Mouse (Mus musculus): Measurements from ENCODE around the gene Gm10322.

Gm10322 gene

DNA sequence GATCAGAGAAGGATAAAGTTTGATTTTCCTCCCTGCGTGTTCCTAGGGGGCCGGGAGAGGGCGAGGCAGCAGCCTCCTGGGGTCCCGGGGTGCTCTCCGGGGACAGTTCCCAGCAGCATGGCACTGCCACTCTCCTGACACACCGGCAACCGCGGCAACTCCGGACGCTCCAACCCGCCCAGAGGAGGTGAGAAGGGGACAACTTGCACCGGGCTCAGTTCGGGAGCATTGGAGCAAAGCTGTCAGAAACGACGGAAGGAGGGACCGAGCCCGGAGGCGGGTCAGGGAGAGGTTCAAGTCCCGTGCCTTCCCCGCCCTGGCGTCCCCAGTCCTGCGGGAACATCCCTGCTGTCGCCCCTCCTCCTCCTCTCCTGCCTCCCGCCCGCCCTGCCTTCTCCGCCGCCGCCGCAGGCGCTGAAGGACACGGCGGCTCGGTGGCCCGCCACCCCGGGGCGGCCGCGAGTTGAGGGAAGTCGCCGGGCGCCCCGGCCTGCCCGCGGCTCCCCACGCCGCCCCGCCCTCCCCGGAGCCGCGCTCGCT, at the start of gene Gm10322:
Gm10322 (plus strand) TSS at position 83 of the 540 bp plus-strand sequence.
- peak; percentile 45 for DNase-seq (ENCODE audit: low spot score)

DNA sequence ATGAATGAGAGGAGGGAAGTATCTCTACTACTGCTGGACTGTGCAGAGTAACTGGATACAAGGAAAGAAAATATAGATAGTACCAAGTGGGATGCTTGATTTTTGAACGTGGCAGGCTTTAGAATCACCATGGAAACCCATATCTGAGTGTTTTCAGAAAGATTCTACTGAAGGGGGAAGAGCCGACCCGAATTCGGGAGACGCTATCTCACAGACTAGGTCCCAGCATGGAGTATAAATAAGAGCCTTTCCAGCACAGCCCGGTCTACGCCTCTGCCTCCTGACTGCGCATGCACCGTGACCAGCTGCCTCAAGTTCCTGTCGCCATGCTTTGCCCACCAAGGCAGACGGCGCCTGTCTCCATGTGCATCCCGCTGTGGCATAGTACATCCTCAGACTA, 48.9 kb upstream of the Gm10322 start:
- no peak for DNase-seq (ENCODE audit: low spot score)

DNA sequence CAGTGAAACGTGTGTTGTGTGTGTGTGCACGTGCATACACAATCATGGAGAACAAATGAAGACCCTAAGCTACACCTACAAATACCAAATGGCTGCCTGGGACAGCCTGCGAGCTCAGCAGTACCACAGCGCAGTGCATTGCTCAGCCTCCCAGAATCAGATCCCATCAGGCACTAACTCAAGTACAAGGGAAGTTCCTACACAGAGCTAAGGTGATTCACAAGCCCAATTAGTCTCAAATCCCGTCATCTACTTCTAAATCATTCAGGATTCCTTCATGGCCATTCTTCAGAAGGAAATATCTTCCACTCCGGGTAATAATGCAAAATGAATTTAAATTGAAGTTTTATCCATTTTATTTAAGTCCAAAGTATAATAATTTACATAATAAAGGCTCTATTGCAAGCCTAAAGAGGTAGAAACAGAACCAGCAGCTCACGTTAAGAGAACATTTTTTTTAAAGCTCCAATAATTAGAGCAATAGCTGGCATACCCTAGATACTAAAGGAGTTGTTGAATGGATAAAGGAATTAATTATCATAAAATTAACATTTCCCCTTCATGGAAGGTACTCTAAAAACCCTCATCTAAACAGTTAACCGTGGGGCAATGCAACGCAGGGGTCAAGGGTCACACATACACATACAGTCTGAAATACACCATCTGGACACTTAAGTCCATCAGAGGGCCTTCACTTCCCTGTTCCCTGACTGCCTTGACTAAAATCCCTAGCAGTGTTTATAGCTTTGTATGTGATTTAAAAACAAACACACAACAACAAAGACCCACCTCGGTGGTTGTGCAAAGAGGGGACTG, 47.0 kb upstream of the Gm10322 start:
- DNase-seq (ENCODE audit: low spot score): no peak

DNA sequence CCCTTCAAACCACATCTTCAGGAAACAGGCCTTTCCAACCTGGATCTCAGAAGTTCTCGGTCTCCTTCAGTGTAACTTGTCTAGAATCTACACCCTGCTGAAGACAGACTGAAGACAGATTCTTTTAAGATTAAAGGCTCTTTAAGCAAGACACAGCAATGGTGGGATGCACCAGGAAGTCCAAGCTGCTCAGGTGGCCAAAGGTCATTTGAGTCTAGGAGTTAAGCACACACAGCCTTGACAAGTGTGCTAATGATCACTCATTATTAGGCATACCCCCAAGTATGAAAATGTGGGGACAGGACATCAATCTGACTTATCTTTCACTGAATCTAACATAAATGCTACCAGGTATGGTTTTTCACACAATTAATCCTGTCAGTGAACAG, 46.4 kb upstream of the Gm10322 start:
- no peak for DNase-seq (ENCODE audit: low spot score)

DNA sequence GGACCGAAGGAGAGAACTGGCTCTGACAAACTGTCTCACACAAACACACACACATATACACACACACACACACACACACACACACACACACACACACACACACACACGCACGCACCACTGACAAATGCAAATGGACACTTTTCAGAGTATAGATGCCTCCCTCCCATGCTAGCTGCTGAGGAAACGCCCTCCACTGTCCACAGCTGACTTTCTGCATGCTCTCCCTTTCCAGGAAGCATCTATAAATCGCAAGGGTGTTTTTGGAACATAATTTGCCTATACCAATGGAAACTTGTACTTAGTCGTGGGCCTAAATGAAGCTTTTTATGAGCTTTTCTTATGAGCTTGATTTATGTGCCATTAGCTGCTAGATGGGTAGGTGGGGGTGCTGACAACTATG, 45.5 kb upstream of the Gm10322 start:
- DNase-seq (ENCODE audit: low spot score): no peak

DNA sequence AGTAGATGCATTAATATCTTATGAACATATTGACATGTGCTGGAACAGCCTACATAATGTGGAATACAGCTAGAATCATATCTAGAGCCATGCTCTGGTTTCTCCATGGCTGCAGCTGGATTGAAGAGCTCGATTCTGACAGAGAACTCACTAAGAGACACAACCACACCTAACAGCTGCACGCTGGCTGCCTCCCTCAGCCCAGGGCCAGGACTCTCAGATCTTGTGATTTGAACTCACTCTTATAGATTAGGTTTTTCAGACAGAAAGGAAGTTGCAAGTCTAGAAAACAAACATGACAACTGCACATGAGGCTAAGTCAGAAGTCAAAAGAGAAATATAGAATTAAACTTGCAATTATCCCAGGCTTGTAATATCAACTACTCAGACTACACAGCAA, 45.1 kb upstream of the Gm10322 start:
- no peak for DNase-seq (ENCODE audit: low spot score)

DNA sequence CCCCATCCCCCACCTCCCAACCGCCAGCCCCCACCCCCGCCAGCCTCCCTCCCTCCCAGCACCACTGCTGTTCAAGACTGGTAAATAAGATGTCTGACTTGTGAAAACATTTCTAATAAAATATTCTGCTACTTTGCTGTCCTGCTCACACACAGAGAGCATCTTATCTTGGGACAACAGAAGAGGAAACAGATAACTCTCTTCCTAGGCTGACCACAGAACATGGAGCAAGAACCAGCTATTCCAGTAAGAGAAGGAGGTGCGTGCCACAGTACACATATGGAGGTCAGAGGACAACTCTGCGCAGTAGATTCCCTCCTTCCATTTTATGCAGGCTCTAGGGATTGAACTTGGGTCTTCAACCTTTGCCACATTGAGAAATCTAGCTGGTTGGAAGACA, 44.6 kb upstream of the Gm10322 start:
- DNase-seq (ENCODE audit: low spot score): no peak

DNA sequence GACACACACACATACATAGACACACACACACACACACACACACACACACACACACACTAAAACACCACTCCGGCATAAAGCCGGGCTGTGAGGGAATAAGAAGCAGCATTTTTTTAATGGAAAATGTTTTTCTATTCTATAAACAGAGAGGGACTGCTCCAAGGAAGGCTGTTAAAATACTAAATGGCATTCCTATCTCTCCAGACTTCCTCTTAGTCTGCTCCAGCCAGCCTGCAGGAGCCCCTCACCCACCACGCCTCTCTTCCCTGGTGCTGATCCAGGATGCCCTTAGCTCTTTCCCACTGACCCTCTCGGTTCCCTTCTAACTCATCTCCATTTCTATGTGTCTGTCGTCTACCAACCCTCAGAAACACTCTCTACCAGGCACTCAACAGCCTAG, 43.9 kb upstream of the Gm10322 start:
- no peak for DNase-seq (ENCODE audit: low spot score)

DNA sequence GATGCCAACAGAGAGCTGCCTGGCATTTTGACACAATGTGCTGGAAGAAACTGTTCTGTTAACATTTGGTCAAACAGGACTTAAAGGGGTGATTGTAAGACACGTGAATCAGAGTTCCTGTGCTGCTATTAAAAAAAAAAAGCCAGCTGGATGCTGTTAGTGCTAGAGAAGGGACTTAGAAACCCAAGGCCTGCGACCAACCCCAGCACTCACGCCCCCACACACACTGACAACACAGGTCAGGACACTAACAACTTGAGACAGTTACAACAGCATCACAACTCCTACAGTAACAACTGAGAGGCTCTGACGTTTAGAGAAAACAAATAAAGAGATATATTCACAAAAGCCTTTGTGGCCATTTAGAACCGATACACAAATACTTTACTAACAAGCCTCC, 39.6 kb upstream of the Gm10322 start:
- no peak for DNase-seq (ENCODE audit: low spot score)

DNA sequence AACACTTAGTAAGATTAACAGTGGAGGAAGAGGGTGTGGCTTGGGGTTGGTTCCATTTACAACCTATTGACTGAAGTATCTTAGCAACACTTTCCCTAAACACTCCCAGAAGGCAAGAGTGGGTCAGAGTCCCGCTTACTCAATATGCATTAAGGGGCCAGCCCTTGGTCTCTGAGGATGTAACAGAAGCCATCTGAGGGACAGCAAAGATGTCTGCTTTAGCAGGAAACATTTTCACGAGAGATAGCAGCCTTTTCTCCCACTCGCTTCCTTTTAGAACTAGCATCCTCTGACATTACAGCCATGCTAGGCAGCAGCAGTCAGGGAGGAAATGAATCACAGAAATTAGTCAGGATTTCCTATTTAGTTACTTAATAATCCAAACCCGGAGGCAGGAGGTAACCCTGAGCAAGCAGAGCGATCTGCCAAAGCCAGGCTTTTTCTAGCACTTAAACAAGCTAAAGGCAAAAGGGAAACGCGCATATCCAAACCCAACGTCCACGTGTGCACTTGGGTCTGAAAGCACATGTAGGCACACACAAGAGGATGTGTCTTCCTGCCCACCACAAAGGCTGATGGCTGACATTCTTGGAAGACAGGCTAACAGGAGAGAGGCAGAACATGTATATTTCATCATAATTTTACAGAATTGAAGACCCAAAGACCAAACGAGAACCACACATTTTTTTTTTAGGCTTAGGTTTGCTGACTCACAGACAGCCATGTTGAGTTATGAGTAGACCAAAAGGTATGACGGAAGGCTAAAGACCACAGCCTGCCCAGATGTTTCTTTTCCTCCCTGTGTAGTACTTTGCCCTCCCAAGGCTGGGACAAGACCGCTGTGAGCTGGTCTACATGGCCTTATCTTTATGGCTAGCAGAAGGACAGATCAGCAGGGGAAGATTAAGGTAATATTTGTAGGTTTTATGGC, 37.7 kb upstream of the Gm10322 start:
- peak; percentile 24 for DNase-seq (ENCODE audit: low spot score)

DNA sequence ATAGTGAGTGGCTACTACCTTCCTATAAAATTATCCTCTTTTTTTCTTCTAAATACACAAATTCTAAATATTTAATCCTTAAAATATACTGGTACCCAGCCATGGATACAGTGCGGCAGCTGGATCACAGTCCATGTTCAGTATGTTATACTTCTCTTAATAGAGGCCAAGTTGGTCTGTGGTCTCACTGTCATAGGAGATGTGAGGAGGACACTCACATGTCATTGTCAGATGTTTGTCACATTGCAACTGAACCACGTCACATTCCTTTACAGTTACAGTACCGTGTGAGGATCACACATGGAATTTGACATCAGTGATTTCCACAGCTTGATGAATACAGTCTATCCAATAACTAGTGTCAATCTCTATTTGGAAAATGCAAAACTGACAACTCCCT, 36.2 kb upstream of the Gm10322 start:
- DNase-seq (ENCODE audit: low spot score): no peak

DNA sequence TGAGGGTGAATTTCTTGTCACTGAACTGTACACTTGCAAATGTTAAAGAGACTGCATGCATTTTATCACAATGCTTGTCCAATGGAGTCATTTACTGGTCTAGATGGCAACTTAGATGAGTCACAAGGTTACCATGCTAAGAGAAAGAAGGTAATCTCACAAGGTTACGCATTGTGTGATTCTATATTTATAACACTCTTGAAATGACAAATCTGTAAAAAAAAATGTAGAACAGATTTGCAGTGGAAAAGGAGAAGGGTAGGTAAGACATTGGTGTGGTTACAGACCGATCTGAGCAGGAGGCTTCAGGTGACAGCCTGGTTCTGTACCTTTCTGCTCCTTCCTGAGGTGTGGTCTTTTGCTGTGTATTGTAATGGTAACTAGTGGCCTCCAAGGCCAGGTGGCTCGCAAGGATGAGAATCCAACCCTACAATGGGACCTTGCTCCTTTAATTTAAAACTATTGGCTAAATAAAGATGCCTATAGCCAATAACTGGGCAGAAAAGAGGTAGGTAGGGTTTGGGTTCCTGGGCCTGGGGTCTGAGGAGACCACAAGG, 35.2 kb upstream of the Gm10322 start:
- DNase-seq (ENCODE audit: low spot score): no peak

DNA sequence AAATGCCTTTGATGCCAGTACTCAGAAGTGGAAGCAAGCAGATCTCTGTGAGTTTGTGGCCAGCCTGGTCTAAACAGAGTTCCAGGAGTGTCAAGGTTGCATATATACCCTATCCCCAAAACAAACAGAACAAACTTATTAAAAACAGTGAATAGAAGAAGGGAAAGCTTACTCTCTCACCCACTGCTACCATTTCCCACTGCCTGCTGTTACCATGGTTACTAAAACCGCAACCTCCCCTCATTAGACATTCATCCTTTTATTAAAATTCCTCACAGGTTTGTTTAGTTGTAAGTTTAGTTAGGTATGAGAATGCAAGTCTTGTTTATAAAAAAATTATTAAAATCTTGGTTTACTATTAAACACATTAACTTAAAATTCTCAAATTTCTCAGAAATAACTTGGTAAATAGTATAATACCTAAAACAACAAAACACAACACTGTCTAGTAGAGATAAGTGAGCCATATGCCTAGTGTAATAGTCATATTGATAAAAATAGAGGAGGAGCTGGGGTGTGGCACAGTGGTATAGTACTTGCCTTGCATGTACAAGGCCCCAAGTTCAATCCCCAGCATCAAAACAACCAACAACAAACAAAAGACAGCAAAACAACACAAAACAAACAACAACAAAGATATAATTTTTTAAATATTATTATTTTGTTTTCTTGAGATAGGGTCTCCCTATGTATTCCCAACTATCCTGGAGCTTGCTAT, 33.9 kb upstream of the Gm10322 start:
- no peak for DNase-seq (ENCODE audit: low spot score)

DNA sequence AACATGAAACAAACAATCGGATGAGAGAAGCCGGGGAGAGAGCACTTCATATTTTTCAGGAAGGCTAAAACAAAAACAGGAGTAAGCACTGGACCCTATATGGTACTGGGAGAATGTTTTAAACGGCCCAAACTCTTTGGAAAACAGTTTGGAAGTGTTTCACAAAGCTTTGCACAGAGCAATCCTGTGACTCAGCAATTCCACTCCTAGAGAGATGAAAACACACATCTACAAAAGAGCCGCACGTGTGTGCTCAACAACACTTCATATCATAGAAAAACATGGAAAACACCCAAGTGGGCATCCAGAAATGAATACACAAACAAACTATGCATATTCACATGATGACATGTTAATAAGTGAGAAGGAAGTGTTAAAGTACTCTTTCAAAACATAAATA, 30.2 kb upstream of the Gm10322 start:
- DNase-seq (ENCODE audit: low spot score): no peak

DNA sequence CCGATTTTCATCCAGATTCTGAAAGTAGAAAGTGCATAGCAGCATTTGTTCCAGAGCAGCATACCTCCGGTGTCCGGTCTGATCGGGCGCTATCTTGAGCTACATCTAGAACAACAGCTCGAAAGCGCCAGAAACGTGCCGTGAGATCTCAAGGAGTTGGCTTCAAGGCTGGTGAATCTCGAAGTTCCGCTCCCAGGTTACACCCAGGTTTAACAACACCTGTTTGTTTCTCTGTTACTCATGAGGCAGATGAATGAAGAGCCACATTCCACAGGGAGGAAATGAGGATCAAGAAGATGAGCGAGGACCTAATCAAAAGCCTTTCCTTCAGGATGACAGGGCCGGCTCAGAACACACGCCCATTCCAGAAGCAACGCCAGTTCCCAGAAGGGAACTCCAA, 29.0 kb upstream of the Gm10322 start:
- DNase-seq (ENCODE audit: low spot score): no peak

DNA sequence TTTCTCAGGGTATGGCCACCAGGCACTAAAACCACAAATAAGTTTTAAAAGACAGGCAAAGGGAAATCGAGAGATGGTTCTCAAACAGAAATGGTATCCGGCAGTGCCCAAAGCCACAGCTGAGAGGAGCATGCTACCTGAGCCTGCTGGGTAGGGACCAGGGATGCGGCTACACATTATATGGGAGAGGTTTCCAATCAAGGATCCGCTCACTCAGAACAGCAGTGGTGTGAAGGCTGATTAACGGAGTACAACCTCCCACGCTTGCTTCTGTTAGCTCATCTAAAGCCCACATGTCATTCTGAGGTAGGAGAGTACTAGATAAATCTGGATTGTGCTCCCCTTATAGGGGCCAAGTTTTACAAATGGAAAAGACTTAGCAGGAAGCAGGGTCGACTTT, 27.7 kb upstream of the Gm10322 start:
- no peak for DNase-seq (ENCODE audit: low spot score)

DNA sequence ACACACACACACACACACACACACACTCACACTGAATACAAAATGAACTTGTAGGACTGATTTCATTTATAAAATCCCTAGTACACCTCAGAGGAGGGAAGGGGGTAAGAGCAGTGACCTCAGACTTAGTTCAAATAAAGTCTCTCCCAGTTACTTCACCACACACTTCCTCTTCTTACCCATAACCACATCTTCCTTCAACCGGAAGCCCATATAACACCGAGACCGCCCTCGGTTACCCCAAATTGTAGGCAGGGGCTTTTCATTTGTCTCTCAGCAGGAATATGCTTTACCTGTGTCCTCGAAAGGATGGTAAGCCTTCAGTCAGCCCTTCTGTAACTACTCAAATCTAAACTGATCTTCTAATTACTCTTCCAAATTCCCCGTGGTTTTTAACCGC, 26.4 kb upstream of the Gm10322 start:
- peak; percentile 60 for DNase-seq (ENCODE audit: low spot score)

DNA sequence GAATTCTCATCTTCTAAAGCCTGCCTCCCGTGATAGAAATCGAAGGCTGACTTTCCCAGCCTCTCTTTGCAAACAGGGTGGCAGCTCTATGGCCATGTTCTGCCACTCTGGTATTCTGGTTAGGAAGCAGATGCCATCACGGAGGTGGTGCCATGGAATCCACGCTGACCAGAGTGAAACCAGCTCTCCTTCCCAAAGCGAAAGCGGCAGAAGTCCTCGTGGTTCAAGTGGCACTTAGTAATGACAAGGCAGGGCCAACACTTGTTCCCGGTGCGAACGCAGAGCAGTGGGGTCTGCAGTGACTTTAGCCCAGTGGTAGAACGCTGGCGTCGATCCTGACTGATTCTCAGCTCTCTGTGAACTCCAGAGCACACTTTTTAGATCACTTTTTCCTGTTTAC, 26.0 kb upstream of the Gm10322 start:
- no peak for DNase-seq (ENCODE audit: low spot score)

DNA sequence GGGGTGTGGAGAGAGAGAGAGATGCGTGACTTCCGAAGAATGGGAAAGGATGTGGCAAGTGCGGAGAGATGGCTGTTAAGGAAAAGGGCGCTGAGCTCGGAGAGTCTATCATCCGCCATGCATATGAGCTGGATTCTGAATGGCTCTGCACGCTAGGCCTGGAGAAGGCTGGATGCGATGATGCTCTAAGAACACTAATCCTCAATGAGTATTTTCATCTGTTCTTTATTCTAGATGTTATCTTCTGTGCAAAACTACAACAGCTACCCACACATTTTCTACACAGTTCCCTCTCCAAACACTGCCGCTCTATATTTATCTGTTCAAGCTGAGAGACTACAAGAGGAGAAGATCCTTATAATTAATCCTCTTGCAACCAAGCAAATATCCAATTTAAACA, 25.3 kb upstream of the Gm10322 start:
- no peak for DNase-seq (ENCODE audit: low spot score)

DNA sequence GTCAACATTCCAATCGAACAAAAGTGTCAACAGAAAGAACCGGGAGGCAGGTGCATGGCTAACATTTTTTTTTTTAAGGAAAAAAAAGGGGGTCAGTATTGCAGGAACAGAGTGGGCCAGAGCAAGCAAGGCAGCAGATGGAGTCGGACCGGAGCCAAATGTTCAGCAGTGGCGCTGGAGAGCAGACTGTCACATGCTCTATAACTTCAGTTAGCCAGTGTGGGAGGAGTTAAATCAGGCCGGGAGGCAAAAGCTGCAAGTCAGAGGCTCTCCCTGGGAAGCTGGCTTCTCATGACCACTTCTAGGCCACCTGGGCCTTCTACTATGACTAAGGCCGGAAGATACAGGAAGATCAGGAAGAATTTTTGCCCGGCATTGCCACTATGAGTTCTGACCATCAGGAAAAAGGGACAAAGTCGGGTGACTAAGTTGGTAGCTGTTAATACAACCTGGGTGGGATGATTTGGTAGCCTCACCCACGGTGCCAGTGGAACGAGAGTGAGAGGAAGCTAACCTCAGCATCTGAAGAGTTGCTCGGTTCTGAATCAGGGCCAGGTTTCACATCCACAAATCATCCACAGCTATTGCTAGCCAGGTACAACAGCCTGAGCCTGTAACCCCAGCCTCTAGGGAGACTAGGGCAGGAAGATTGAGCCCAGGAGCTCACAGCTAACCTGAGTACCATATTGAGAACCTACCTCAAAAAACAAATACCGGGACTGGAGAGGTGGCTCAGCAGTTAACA, 21.9 kb upstream of the Gm10322 start:
- no peak for DNase-seq (ENCODE audit: low spot score)

DNA sequence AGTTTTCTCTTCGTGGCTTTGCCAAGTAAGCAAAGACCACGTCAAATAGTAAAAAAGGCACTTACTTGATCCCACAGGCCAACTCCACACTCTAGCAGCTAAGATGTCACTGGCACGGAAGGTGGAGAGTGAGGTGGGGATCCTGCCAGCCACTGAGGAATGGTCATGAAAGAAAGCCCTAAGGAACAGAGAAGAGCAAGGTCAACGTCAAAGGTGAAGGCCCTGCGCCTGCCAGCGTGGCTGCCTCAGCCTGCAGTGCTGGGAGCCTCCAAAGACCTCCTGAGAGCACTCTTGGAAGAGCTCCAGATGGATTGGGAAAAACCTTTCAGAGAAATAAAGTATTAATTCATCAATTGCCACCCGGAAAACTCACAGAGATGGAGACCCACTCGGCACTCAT, 15.3 kb upstream of the Gm10322 start:
- no peak for DNase-seq (ENCODE audit: low spot score)
